Mouse (Mus musculus) embryonic facial prominence, embryonic 13.5 days (tissue): ENCODE measurements around the gene Myrf. TPM values are rescaled to one million over a fixed set of nuclear protein-coding genes. Genes with fewer than 3 reads are reported as not detected.

Experiments
- microRNA-seq: library from miRNA; unstranded; fragments of <30 nt; microRNA quantifications from one replicate; pipeline ENCODE4, GENCODE M21; 2016
- polyA plus RNA-seq: library from polyadenylated mRNA; unstranded; fragments of >200 nt; fragmentation: Nextera tagmentation; extraction: Ambion mirVana; gene quantifications from 2 replicates; pipeline ENCODE4 v1.2.1, GENCODE M21; 2015

Myrf gene
- polyA plus RNA-seq, 1 experiment from 2014 or later: 0.91 TPM

Small RNAs within 50 kb of the gene (microRNA-seq; reads per million reads assigned to microRNA genes)
- 0.74 reads per million for gene Mir6993

Other genes with a start within 250 kb of the Myrf start
- 0.73 and 0.98 TPM in 2 replicates for gene Best1, start 239.1 kb downstream of the Myrf start, polyA plus RNA-seq
- 42.0 and 43.3 TPM in 2 replicates for gene Rab3il1, start 239.1 kb downstream of the Myrf start, polyA plus RNA-seq
- 8.6 and 10.0 TPM in 2 replicates for gene Fads3, start 199.2 kb downstream of the Myrf start, polyA plus RNA-seq
- gene Fads2, start 139.0 kb downstream of the Myrf start, polyA plus RNA-seq: 70.0 and 79.8 TPM in 2 replicates
- 93.6 and 104 TPM in 2 replicates for gene Fads1, start 57.9 kb downstream of the Myrf start, polyA plus RNA-seq
- 485 and 486 TPM in 2 replicates for gene Tmem258, start 36.7 kb downstream of the Myrf start, polyA plus RNA-seq
- 69.3 and 88.1 TPM in 2 replicates for gene Fen1, start 36.6 kb downstream of the Myrf start, polyA plus RNA-seq
- 2.2 and 2.4 TPM in 2 replicates for gene Dagla, start 64.1 kb upstream of the Myrf start, polyA plus RNA-seq
- 0.46 and 0.76 TPM in 2 replicates for gene Syt7, start 148.3 kb upstream of the Myrf start, polyA plus RNA-seq
- 0.25 and 0.28 TPM in 2 replicates for gene Lrrc10b, start 216.7 kb upstream of the Myrf start, polyA plus RNA-seq
- gene Ppp1r32, start 242.2 kb upstream of the Myrf start, polyA plus RNA-seq: 0.27 and 0.39 TPM in 2 replicates